11 mouse cellular contexts compared by ENCODE assay signal in genomic region chr11:87761806-87762701, GRCm38 (mm10). TPM values are rescaled to one million over a fixed set of nuclear protein-coding genes. Genes with fewer than 3 reads are reported as not detected.
DNase-seq lines count a peak whose midpoint lies in the region; ATAC-seq and TF ChIP-seq lines count a peak whose summit lies in the region.
"Had no signal": no experiment of that assay in that cellular context is flagged by ENCODE, and none has a peak within 500 bp of the region (broad histone marks: within the 10 kb centered on the region; RNA-seq: fewer than 3 reads in every experiment).

No protein-coding gene starts in this region.

- H3K27ac ChIP-seq in forebrain, embryonic 13.5 days = no peak overlapping the region
- no peak overlapping the region for H3K27ac ChIP-seq in hindbrain, embryonic 14.5 days
- H3K27ac ChIP-seq in midbrain, postnatal 0 days (ENCODE audit: low read depth, low read length) = peak overlapping the region; percentile 67; the same call in 1 of the 2 replicates
- H3K27ac ChIP-seq: liver, embryonic 15.5 days had no signal

- peak overlapping the region; percentile 79 for H3K9ac ChIP-seq in forebrain, embryonic 13.5 days
- H3K9ac ChIP-seq in hindbrain, embryonic 14.5 days = peak overlapping the region; percentile 71
- H3K9ac ChIP-seq in midbrain, postnatal 0 days (replicated peaks; ENCODE audit: low read length, poor library complexity, severe bottlenecking) = peak overlapping the region; percentile 78
- H3K9ac ChIP-seq: liver, embryonic 15.5 days had no signal

- DNase-seq in left cerebral cortex, postnatal 25 days (ENCODE audit: low spot score in 2 of 2) = peak; percentile 39 to 63
- DNase-seq in left cerebral cortex, adult 11 months (ENCODE audit: low spot score) = no peak
- DNase-seq in hindbrain, embryonic 14.5 days (ENCODE audit: low spot score) = no peak
- DNase-seq in midbrain, postnatal 0 days (ENCODE audit: low spot score) = no peak
- no peak for DNase-seq in gastrocnemius, postnatal 4 days (ENCODE audit: low spot score in 2 of 2)
- DNase-seq in natural killer cell, adult 2 months (ENCODE audit: low spot score in 2 of 2) = no peak
- DNase-seq: kidney, postnatal 25 days had no signal

- 0 out of 2 replicates have a peak, but pooled peaks cover 6% of the 10 kb centered on the region for H3K36me3 ChIP-seq in forebrain, embryonic 13.5 days (ENCODE audit: poor library complexity, severe bottlenecking)
- peaks cover 9% of the 10 kb centered on the region for H3K36me3 ChIP-seq in hindbrain, embryonic 14.5 days (replicated peaks; ENCODE audit: control insufficient read depth, insufficient read depth)
- peaks cover 6% of the 10 kb centered on the region; the same call in 1 of the 2 replicates for H3K36me3 ChIP-seq in midbrain, postnatal 0 days (ENCODE audit: insufficient read depth, low read length)

- ATAC-seq in forebrain, embryonic 13.5 days = no peak
- ATAC-seq in hindbrain, embryonic 14.5 days (ENCODE audit: low FRiP score) = no peak
- ATAC-seq in midbrain, postnatal 0 days (ENCODE audit: low FRiP score) = no peak
- no peak for ATAC-seq in erythroblast, adult 5-6 weeks (replicated peaks; ENCODE audit: low FRiP score, poor library complexity, severe bottlenecking)

- TF ChIP-seq CTCF in midbrain, postnatal 0 days (IDR thresholded peaks at IDR 0.05) = no peak

- no peaks in the 10 kb centered on the region for H3K9me3 ChIP-seq in forebrain, embryonic 13.5 days (replicated peaks)
- no peaks in the 10 kb centered on the region for H3K9me3 ChIP-seq in hindbrain, embryonic 14.5 days (ENCODE audit: control insufficient read depth, low read length)
- H3K9me3 ChIP-seq in midbrain, postnatal 0 days (ENCODE audit: low read length) = no peaks in the 10 kb centered on the region
- H3K9me3 ChIP-seq: liver, embryonic 15.5 days had no signal

- intact Hi-C loops in left cerebral cortex, postnatal 25 days (cut with DNase I) = loop anchor here (2.0 to 5.0 kb wide), 4 partner anchors 25 to 165 kb away; partner anchors contain the start of genes Rnf43 and Supt4a

- peak overlapping the region; percentile 95 for H3K4me2 ChIP-seq in forebrain, embryonic 13.5 days
- peak overlapping the region; percentile 94 for H3K4me2 ChIP-seq in hindbrain, embryonic 14.5 days (replicated peaks)
- peak overlapping the region; percentile 95 for H3K4me2 ChIP-seq in midbrain, postnatal 0 days (ENCODE audit: low read depth, low read length, poor library complexity, severe bottlenecking)
- H3K4me2 ChIP-seq: liver, embryonic 15.5 days had no signal

- peak overlapping the region; percentile 62 for H3K4me3 ChIP-seq in forebrain, embryonic 13.5 days
- peak overlapping the region; percentile 73 for H3K4me3 ChIP-seq in hindbrain, embryonic 14.5 days (replicated peaks; ENCODE audit: low read length)
- H3K4me3 ChIP-seq in midbrain, postnatal 0 days (ENCODE audit: low read depth, low read length) = peak overlapping the region; percentile 79
- H3K4me3 ChIP-seq: liver, embryonic 15.5 days had no signal

- peaks cover 54% of the 10 kb centered on the region for H3K4me1 ChIP-seq in forebrain, embryonic 13.5 days
- H3K4me1 ChIP-seq in hindbrain, embryonic 14.5 days (replicated peaks; ENCODE audit: control insufficient read depth, insufficient read depth, low read length) = peaks cover 42% of the 10 kb centered on the region
- no peaks in the 10 kb centered on the region; the same call in 1 of the 2 replicates for H3K4me1 ChIP-seq in midbrain, postnatal 0 days (ENCODE audit: insufficient read depth, low read length)

- peaks cover 31% of the 10 kb centered on the region for H3K27me3 ChIP-seq in forebrain, embryonic 13.5 days
- H3K27me3 ChIP-seq in hindbrain, embryonic 14.5 days (ENCODE audit: control insufficient read depth, insufficient read depth, low read length) = peaks cover 3% of the 10 kb centered on the region; the same call in 1 of the 2 replicates
- no peaks in the 10 kb centered on the region for H3K27me3 ChIP-seq in midbrain, postnatal 0 days (ENCODE audit: insufficient read depth, low read length)

- WGBS in forebrain, embryonic 13.5 days = 74% methylated on average over 14 of the region's 14 CpGs
- 75% methylated on average over 14 of the region's 14 CpGs for WGBS in hindbrain, embryonic 14.5 days
- WGBS in midbrain, postnatal 0 days = 65% methylated on average over 14 of the region's 14 CpGs

RNA-seq across cellular contexts. Expression of gene Tspoap1, which starts 1.7 kb away (rescaled TPM):
- total RNA-seq in left cerebral cortex, postnatal 25 days (2021) = 100 to 1,000 TPM; 165 to 189 TPM
- 20.7 and 29.1 TPM in 2 replicates for polyA plus RNA-seq in forebrain, embryonic 13.5 days (2015; fragmentation: Nextera tagmentation; extraction: Ambion mirVana)
- 43.8 and 46.9 TPM in 2 replicates for polyA plus RNA-seq in hindbrain, embryonic 14.5 days (2014; fragmentation: Nextera tagmentation; extraction: Ambion mirVana)
- 206 and 215 TPM in 2 replicates for total RNA-seq in midbrain, postnatal 0 days (2014; rRNA removed)
- polyA plus RNA-seq in midbrain, postnatal 0 days (2015; fragmentation: Nextera tagmentation; extraction: Ambion mirVana) = 47.3 and 57.8 TPM in 2 replicates
- total RNA-seq in gastrocnemius, postnatal 4 days (2021) = under 1 TPM; 0.18 to 0.39 TPM
- total RNA-seq in erythroblast, adult 5-6 weeks (2015; ENCODE audit: low replicate concordance) = 4.2 and 5.4 TPM in 2 replicates
- total RNA-seq in erythroblast, adult 5-6 weeks (2017; ENCODE audit: low replicate concordance) = 5.4 and 16.6 TPM in 2 replicates

RNA-seq across cellular contexts. Expression of gene Supt4a, which starts 24.7 kb away (rescaled TPM):
- total RNA-seq in left cerebral cortex, postnatal 25 days (2021) = 10 to 100 TPM; 69.9 to 86.3 TPM
- 168 and 177 TPM in 2 replicates for polyA plus RNA-seq in forebrain, embryonic 13.5 days (2015; fragmentation: Nextera tagmentation; extraction: Ambion mirVana)
- polyA plus RNA-seq in hindbrain, embryonic 14.5 days (2014; fragmentation: Nextera tagmentation; extraction: Ambion mirVana) = 137 and 152 TPM in 2 replicates
- total RNA-seq in midbrain, postnatal 0 days (2014; rRNA removed) = 47.8 and 55.4 TPM in 2 replicates
- polyA plus RNA-seq in midbrain, postnatal 0 days (2015; fragmentation: Nextera tagmentation; extraction: Ambion mirVana) = 122 and 128 TPM in 2 replicates
- 10 to 100 TPM; 52.1 to 55.5 TPM for total RNA-seq in gastrocnemius, postnatal 4 days (2021)
- total RNA-seq in erythroblast, adult 5-6 weeks (2015; ENCODE audit: low replicate concordance) = 133 and 166 TPM in 2 replicates
- total RNA-seq in erythroblast, adult 5-6 weeks (2017; ENCODE audit: low replicate concordance) = 103 and 121 TPM in 2 replicates

RNA-seq across cellular contexts. Expression of gene Mpo, which starts 31.3 kb away (rescaled TPM):
- not detected for total RNA-seq in left cerebral cortex, postnatal 25 days (2021)
- 0.17 and 0.44 TPM in 2 replicates for polyA plus RNA-seq in forebrain, embryonic 13.5 days (2015; fragmentation: Nextera tagmentation; extraction: Ambion mirVana)
- polyA plus RNA-seq in hindbrain, embryonic 14.5 days (2014; fragmentation: Nextera tagmentation; extraction: Ambion mirVana) = 0.22 and 0.88 TPM in 2 replicates
- total RNA-seq in midbrain, postnatal 0 days (2014; rRNA removed) = 0.19 TPM in 1 of 2 replicates, not detected in the other
- 0.20 TPM in 1 of 2 replicates, not detected in the other for polyA plus RNA-seq in midbrain, postnatal 0 days (2015; fragmentation: Nextera tagmentation; extraction: Ambion mirVana)
- under 1 TPM; 0.34 to 0.93 TPM for total RNA-seq in gastrocnemius, postnatal 4 days (2021)
- total RNA-seq in erythroblast, adult 5-6 weeks (2015; ENCODE audit: low replicate concordance) = 1,764 and 1,778 TPM in 2 replicates
- total RNA-seq in erythroblast, adult 5-6 weeks (2017; ENCODE audit: low replicate concordance) = 605 and 1,001 TPM in 2 replicates
- total RNA-seq: left cerebral cortex, postnatal 14 days had no signal

Comparison
In these comparisons a context has a peak if more than half of its experiments do, and no peak if none do; other contexts are left out.
1. DNase-seq: peak in left cerebral cortex, postnatal 25 days (2 of 2); none in left cerebral cortex, adult 11 months (single experiment), hindbrain, embryonic 14.5 days (single experiment), midbrain, postnatal 0 days (single experiment), gastrocnemius, postnatal 4 days (0 of 2) and natural killer cell, adult 2 months (0 of 2).
2. RNA of gene Tspoap1, which starts 1.7 kb away (total RNA-seq): 206 to 215 TPM in midbrain, postnatal 0 days and 165 to 189 TPM in left cerebral cortex, postnatal 25 days; 4.2 to 16.6 TPM in erythroblast, adult 5-6 weeks and 0.18 to 0.39 TPM in gastrocnemius, postnatal 4 days; every median in the first group is over 4 times any median in the second.
3. RNA of gene Mpo, which starts 31.3 kb away (total RNA-seq): 605 to 1,778 TPM in erythroblast, adult 5-6 weeks; 0.34 to 0.93 TPM in gastrocnemius, postnatal 4 days, not detected in left cerebral cortex, postnatal 25 days and 0.19 TPM in midbrain, postnatal 0 days; every median in the first group is over 100 times any median in the second.
4. Peak in every context shown above with its lines, with median percentiles within 50 percentile points of each other: H3K4me2 ChIP-seq, H3K4me3 ChIP-seq and H3K9ac ChIP-seq.